Mouse (Mus musculus) intestine, embryonic 16.5 days (tissue): ENCODE measurements around the gene Krtap19-5. TPM values are rescaled to one million over a fixed set of nuclear protein-coding genes. Genes with fewer than 3 reads are reported as not detected.

Experiments
- ATAC-seq: fragments of 200-750 bp; cut with Nextera tagmentation; 2 replicates; pipeline ENCODE4 v1.8.0; 2017; ENCODE audit warnings: moderate TSS enrichment, moderate library complexity
- H3K27ac ChIP-seq: fragments of 300-500 bp; sonication (generic); 2 replicates; pipeline ENCODE4 v1.5.1; 2014; ENCODE audit warnings: mild to moderate bottlenecking, low read length
- H3K27me3 ChIP-seq: fragments of 300-500 bp; sonication (generic); replicated peaks from 2 replicates; pipeline ENCODE4 v1.6.1; 2014; ENCODE audit warnings: low read length, control low read depth, mixed read lengths; ENCODE audit not compliant: control insufficient read depth, insufficient read depth
- H3K36me3 ChIP-seq: fragments of 300-500 bp; sonication (generic); 2 replicates; pipeline ENCODE4 v1.6.1; 2014; ENCODE audit warnings: low read length, control low read depth; ENCODE audit not compliant: control insufficient read depth, insufficient read depth
- H3K4me1 ChIP-seq: fragments of 300-500 bp; sonication (generic); 2 replicates; pipeline ENCODE4 v1.6.1; 2014; ENCODE audit warnings: low read length, control low read depth, mixed read lengths; ENCODE audit not compliant: control insufficient read depth, insufficient read depth
- H3K4me2 ChIP-seq: fragments of 300-500 bp; sonication (generic); 2 replicates; pipeline ENCODE4 v1.6.1; 2014; ENCODE audit warnings: low read depth, low read length, control low read depth
- H3K4me3 ChIP-seq: fragments of 300-500 bp; sonication (generic); 2 replicates; pipeline ENCODE4 v1.5.1; 2014; ENCODE audit warnings: mild to moderate bottlenecking, low read length
- H3K9ac ChIP-seq: fragments of 300-500 bp; sonication (generic); 2 replicates; pipeline ENCODE4 v1.6.1; 2014; ENCODE audit warnings: low read depth, low read length
- H3K9me3 ChIP-seq: fragments of 300-500 bp; sonication (generic); 2 replicates; pipeline ENCODE4 v1.6.1; 2016; ENCODE audit warnings: low read length, control low read depth; ENCODE audit not compliant: control insufficient read depth
- WGBS: fragments of 180-500 bp; shearing (Covaris S2); extraction: QIAGEN DNeasy Blood & Tissue Kit; methylation state at CpG from one replicate; pipeline ENCODE4 v1.1.7; 2014; 5-methylcytosine and 5-hydroxymethylcytosine counted together
- polyA plus RNA-seq: library from polyadenylated mRNA; unstranded; fragments of >200 nt; fragmentation: Nextera tagmentation; extraction: Ambion mirVana; gene quantifications from 2 replicates; pipeline ENCODE4 v1.2.1, GENCODE M21; 2015

Krtap19-5 gene
- polyA plus RNA-seq: not detected in 2 replicates

DNA sequence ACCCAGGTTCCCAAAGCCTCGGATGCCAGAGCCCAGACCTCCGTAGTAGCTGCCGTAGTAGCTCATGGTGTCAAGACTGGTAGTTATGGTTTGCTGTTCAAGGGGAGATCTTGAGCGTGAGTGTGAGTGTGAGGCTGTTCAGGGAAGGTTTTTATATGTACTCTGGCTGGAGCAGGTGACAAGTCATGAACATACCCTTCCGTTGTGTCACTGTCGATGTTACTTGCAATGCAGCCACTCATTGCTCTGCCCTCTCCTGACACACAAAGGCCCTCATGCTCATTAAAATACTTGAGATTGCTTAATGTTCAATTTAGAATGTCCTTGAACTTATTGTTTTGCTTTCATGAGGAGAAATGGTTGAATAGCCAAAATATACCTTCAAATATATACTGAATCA lies at the start of gene Krtap19-5:
Gene Krtap19-5, minus strand, starts transcription at position 101 of the 400 bp plus-strand sequence.
- ATAC-seq: no peak
- no peaks in the 10 kb centered on the region for H3K36me3 ChIP-seq
- no peaks in the 10 kb centered on the region for H3K4me1 ChIP-seq
- H3K9ac ChIP-seq: no peak within 1 kb of the TSS
- no peaks in the 10 kb centered on the region for H3K27me3 ChIP-seq
- H3K27ac ChIP-seq: no peak within 1 kb of the TSS
- no peak within 1 kb of the TSS for H3K4me3 ChIP-seq
- no peaks in the 10 kb centered on the region for H3K9me3 ChIP-seq
- no peak within 1 kb of the TSS for H3K4me2 ChIP-seq
- WGBS: 88% methylated on average over 6 of the region's 6 CpGs

GRCm38 (mm10) chr16:88941106-88941505 lies 44.8 kb upstream of the Krtap19-5 start:
- ATAC-seq: no peak
- no peaks in the 10 kb centered on the region for H3K36me3 ChIP-seq
- H3K27me3 ChIP-seq: no peaks in the 10 kb centered on the region
- no peak overlapping the region for H3K9ac ChIP-seq
- no peak overlapping the region for H3K4me3 ChIP-seq
- WGBS: 86% methylated on average over 6 of the region's 6 CpGs
- H3K9me3 ChIP-seq: no peaks in the 10 kb centered on the region
- no peaks in the 10 kb centered on the region for H3K4me1 ChIP-seq
- no peak overlapping the region for H3K4me2 ChIP-seq
- no peak overlapping the region for H3K27ac ChIP-seq

DNA sequence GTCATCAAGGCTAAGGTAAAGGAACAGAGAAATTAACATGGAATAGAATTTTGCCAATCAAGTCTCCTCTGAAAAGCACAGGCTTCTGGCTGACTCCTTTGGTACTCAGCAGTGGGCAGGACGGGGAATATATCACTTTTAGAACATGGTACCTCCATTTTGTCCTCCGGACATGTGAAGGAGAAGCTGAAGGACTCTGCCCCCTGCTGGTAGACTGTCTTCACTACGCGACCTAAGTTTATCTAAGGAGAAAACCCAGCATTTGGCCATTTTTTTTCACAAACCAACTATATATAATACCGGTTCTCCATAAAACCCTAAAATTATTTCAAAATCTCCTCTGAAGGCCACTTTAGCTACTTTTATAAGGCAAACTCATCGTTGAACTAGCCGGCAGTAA lies 42.0 kb upstream of the Krtap19-5 start:
- H3K4me3 ChIP-seq: no peak overlapping the region
- H3K27me3 ChIP-seq: no peaks in the 10 kb centered on the region
- no peaks in the 10 kb centered on the region for H3K36me3 ChIP-seq
- H3K27ac ChIP-seq: no peak overlapping the region
- ATAC-seq: no peak
- WGBS: 67% methylated on average over 7 of the region's 7 CpGs
- no peak overlapping the region for H3K9ac ChIP-seq
- no peaks in the 10 kb centered on the region for H3K9me3 ChIP-seq
- H3K4me2 ChIP-seq: no peak overlapping the region
- H3K4me1 ChIP-seq: no peaks in the 10 kb centered on the region

- Histone ChIP-seq H3K4me1 (no peaks in the 10 kb centered on the region), H3K27ac (no peak within 1 kb of the TSS), H3K27me3 (no peaks in the 10 kb centered on the region), H3K36me3 (no peaks in the 10 kb centered on the region), H3K4me2 (no peak within 1 kb of the TSS), H3K9me3 (no peaks in the 10 kb centered on the region), H3K4me3 (no peak within 1 kb of the TSS), H3K9ac (no peak within 1 kb of the TSS)
- WGBS: 86% methylated on average over 3 of the region's 3 CpGs
- ATAC-seq: no peak
Measured at GRCm38 (mm10) chr16:88932165-88932564, 35.9 kb upstream of the Krtap19-5 start, which contains the start of gene Krtap19-9b. TSS of gene Krtap19-9b (minus strand) at chr16:88932265.

DNA sequence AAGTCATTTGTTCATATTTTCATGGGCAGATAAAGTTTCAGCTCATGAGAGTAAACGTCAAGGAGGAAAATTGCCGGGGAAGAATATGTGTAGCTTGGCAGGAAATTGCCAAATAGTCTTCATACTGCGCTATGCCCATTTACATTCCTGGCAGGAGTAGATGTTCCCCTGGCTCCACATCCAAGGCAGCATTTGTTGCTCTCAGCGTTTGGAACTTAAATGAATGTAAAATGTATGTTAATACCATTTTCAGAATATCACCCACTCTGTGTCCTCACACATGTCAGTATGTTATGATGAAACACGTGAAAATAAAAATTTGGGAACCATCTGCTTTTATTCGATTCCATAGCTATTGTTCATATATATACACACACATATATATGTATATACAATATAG lies 9.4 kb downstream of the Krtap19-5 start:
- Histone ChIP-seq H3K9ac (no peak overlapping the region), H3K27me3 (no peaks in the 10 kb centered on the region), H3K4me2 (no peak overlapping the region), H3K27ac (no peak overlapping the region), H3K4me3 (no peak overlapping the region), H3K4me1 (no peaks in the 10 kb centered on the region), H3K36me3 (no peaks in the 10 kb centered on the region), H3K9me3 (no peaks in the 10 kb centered on the region)
- ATAC-seq: no peak
- 82% methylated on average over 6 of the region's 6 CpGs for WGBS

- H3K27ac ChIP-seq: no peak within 1 kb of the TSS
- no peak within 1 kb of the TSS for H3K4me3 ChIP-seq
- H3K4me2 ChIP-seq: no peak within 1 kb of the TSS
- no peaks in the 10 kb centered on the region for H3K27me3 ChIP-seq
- H3K9ac ChIP-seq: no peak within 1 kb of the TSS
- H3K36me3 ChIP-seq: no peaks in the 10 kb centered on the region
- WGBS: 88% methylated on average over 5 of the region's 5 CpGs
- H3K9me3 ChIP-seq: no peaks in the 10 kb centered on the region
- no peaks in the 10 kb centered on the region for H3K4me1 ChIP-seq
- no peak for ATAC-seq
Measured at GRCm38 (mm10) chr16:88884989-88885388, 11.3 kb downstream of the Krtap19-5 start, which contains the start of gene Krtap19-4. TSS of gene Krtap19-4 (minus strand) at chr16:88885089.

- ATAC-seq: no peak
- H3K4me2 ChIP-seq: no peak within 1 kb of the TSS
- no peak within 1 kb of the TSS for H3K4me3 ChIP-seq
- no peak within 1 kb of the TSS for H3K9ac ChIP-seq
- H3K27ac ChIP-seq: no peak within 1 kb of the TSS
- H3K9me3 ChIP-seq: no peaks in the 10 kb centered on the region
- no peaks in the 10 kb centered on the region for H3K27me3 ChIP-seq
- WGBS: 77% methylated on average over 2 of the region's 2 CpGs
- no peaks in the 10 kb centered on the region for H3K4me1 ChIP-seq
- no peaks in the 10 kb centered on the region for H3K36me3 ChIP-seq
Measured at GRCm38 (mm10) chr16:88877938-88878337, 18.3 kb downstream of the Krtap19-5 start, which contains the start of gene Krtap19-3. TSS of gene Krtap19-3 (minus strand) at chr16:88878038.

GRCm38 (mm10) chr16:88874169-88874568 lies 22.1 kb downstream of the Krtap19-5 start, which contains the start of gene Krtap19-2:
TSS of gene Krtap19-2 (minus strand) at chr16:88874269.
- no peaks in the 10 kb centered on the region for H3K27me3 ChIP-seq
- ATAC-seq: no peak
- no peak within 1 kb of the TSS for H3K4me3 ChIP-seq
- H3K4me1 ChIP-seq: no peaks in the 10 kb centered on the region
- no peak within 1 kb of the TSS for H3K4me2 ChIP-seq
- no peaks in the 10 kb centered on the region for H3K9me3 ChIP-seq
- no peak within 1 kb of the TSS for H3K9ac ChIP-seq
- H3K36me3 ChIP-seq: no peaks in the 10 kb centered on the region
- no peak within 1 kb of the TSS for H3K27ac ChIP-seq
- WGBS: 95% methylated on average over 3 of the region's 3 CpGs

DNA sequence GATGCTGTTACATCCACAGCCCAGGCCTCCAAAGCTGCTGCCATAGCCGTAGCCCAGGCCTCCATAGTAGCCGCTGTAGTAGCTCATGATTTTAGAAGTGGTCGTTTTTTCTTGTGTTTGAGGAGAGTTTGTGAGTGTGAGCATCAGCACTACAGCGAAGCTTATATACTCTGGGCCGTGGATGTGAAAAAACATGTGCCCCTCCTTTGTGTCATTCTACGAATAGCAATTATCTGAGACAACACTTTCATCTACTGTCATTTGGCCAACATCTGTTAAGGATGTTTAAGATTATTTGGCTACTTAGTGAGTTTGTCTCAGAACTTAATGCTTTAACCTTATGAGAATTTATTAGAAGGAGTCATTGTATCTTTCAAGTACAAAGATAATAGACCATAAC lies 26.9 kb downstream of the Krtap19-5 start, which contains the start of gene Krtap19-1:
Gene Krtap19-1, minus strand, starts transcription at position 101 of the 400 bp plus-strand sequence.
- Histone ChIP-seq H3K9ac (no peak within 1 kb of the TSS), H3K4me2 (no peak within 1 kb of the TSS), H3K36me3 (no peaks in the 10 kb centered on the region), H3K9me3 (no peaks in the 10 kb centered on the region), H3K27ac (no peak within 1 kb of the TSS), H3K4me3 (no peak within 1 kb of the TSS), H3K27me3 (no peaks in the 10 kb centered on the region), H3K4me1 (no peaks in the 10 kb centered on the region)
- ATAC-seq: no peak
- 90% methylated on average over 6 of the region's 6 CpGs for WGBS

DNA sequence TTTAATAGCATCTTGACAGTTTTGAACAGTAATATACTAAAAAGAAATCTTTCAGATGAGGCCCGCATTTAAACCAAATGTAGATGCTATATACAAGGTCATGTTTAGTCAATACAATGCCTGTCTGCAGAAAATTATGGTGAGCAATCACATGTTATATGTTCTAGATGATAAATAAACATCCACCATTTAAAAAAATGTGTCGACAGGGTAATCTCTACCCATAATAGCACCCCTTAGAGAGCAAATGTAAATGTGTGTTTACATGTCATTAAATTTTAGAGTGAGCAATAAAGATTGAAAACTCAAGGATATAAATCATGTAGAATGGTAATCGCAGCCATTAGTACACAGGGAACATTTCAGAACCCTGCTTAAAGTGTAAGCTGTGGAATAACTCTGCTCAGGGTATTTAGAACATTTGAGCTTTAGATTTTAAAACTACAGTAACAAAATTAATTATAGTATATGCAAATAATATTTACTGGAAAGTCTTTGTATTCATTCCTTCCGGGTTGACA lies 31.3 kb downstream of the Krtap19-5 start:
- Histone ChIP-seq H3K4me2 (no peak overlapping the region), H3K9ac (no peak overlapping the region), H3K27me3 (no peaks in the 10 kb centered on the region), H3K36me3 (no peaks in the 10 kb centered on the region), H3K4me1 (no peaks in the 10 kb centered on the region), H3K9me3 (no peaks in the 10 kb centered on the region), H3K4me3 (no peak overlapping the region), H3K27ac (no peak overlapping the region)
- no peak for ATAC-seq
- 80% methylated on average over 4 of the region's 4 CpGs for WGBS
